Mouse (Mus musculus) thymus, adult 2 months (tissue): Measurements from ENCODE around the gene Slc35b2.
A peak's percentile ranks its signal among the peaks of the same experiment; 100 is the strongest.

Experiments
- CTCF ChIP-seq: fragments of 200-500 bp; IDR thresholded peaks from 2 replicates; pipeline ENCODE4 v1.5.1; 2012; ENCODE audit warnings: mild to moderate bottlenecking, control low read depth, low read length, moderate library complexity, borderline replicate concordance; ENCODE audit not compliant: control insufficient read depth, poor library complexity, insufficient read depth; ENCODE audit errors: extremely low read depth
- POLR2A ChIP-seq: fragments of 200-500 bp; IDR thresholded peaks from 2 replicates; pipeline ENCODE4 v1.6.1; 2012; ENCODE audit warnings: mild to moderate bottlenecking, low read length, control low read depth, moderate library complexity; ENCODE audit not compliant: control insufficient read depth, poor library complexity, insufficient read depth; ENCODE audit errors: extremely low read depth

DNA sequence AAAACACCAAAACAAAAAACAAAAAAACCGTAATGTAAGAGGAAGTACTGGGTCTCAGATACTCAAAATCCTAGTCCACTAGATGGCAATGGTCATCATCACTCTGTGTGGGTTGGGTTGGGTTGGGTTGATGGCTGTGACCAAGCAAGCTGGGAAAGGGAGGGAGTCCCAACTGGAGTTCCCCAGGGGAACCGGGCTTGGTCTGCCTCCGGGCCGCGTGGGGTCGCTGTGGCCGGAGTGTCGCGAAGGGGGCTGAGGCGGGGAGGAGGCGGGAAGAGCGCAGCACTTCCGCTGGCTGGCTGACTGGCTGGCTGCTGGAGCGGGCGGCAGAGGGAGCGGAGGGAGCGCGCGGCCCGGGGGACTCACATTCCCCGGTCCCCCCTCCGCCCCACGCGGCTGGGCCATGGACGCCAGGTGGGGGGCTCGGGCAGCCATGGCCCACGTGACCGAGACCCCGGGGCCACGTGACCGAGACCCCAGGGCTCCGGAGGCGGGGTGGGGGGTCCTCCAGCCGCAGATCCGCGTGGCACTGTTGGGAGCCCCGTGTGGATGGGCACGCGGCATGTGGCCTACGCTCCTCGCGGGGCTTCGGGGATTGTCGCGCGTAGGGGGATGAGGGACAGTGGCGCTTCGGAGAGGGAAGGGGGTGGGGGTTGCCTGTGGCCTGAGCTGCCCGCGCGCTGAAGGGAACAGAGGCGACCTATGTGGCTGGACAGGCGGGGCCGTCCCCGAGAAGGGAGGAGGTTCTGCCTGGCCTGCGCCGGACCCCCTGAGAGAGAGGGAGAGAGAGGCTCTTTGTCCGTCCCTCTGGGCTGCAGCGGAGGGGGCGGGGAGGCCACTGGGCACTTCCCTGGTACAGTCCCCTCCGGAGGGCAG is at the start of gene Slc35b2:
- TF ChIP-seq POLR2A (peak; percentile 52; the same call in 1 of the 2 replicates), CTCF (peak; percentile 94)
